Mouse (Mus musculus): ENCODE results near the gene Atp5f1.
"Not testable (repeated sequence)": the region's sequence is repeated elsewhere in the genome, so short reads cannot be mapped to it uniquely, and the experiment has no call there.

Atp5f1 gene

DNA sequence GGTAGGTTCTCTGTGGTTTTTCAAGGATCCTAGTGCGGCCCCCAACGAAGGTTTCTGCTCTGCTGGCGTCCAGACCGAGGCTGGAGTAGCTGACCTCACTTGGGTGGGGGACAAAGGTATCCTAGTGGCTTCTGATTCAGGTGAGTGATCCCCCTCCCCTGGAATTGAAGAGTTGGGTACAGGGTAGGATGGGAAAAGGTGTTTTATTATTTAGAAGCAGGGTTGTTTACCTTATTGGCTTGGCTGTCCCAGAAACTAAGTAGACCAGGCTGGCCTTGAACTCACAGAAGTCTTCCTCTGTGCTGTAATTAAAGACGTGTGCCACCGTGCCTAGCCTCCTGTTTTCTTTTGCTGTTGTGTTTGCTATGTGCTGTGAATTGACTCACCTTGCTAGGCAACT lies at the start of gene Atp5f1:
Gene Atp5f1 (minus strand): TSS at position 101 of the 400 bp plus-strand sequence.
- no peak for DNase-seq (ENCODE audit: low read depth, low spot score)

DNA sequence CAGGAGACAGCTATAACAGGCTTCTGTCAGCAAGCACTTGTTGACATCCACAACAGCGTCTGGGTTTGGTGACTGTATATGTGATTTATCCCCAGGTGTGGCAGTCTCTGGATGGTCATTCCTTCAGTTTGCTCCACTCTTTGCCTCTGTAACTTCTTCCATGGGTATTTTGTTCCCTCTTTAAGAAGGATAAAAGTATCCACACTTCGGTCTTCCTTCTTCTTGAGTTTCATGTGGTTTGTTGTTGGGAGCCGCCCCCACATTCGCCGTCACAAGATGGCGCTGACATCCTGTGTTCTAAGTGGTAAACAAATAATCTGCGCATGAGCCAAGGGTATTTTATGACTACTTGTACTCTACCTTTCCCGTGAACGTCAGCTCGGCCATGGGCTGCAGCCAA lies 43.5 kb upstream of the Atp5f1 start:
- not testable (repeated sequence) for DNase-seq (ENCODE audit: low read depth, low spot score)

DNA sequence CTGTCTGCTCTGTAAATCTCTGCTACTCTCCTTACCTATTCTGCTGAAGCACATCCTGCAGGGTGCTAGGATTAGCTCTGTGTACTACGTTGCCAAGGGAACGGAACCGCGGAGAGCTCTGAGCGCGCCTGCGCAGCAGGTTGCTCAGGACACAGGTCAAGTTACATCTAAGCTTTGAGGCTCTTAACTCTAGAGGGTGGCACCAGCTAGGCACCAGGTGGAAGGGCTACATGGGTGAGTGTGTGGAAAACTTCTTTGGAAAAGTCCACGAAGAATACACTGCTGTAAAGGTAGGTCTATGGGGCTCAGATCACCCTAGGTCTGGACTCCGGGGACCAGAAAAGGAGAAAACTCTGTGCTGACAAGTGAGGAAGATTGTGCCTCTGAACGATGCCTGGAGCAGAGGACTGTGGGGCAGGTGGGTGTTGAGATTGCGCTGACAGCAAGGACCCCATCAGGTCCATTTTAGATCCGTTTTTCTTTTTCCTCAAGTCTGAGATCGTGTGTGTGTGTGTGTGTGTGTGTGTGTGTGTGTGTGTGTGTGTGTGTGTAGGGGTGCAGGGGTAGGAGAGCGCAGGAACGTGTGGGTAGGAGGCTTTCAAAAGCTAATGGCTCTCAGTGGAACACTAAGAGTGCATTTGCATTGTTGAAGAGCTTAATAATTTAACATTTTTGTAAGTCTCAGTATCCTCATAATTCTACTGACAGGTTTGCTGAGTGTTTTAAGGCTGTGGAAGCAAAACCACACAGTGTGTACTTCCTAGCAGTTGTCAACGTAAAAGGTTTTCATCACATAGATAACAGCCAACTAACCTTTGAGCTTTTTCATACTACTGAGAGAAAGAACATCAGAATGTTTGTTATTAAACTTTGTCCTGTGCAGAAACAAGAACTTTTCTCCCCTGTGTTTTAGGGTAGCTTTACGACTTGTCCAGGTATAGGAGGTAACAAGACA lies 41.8 kb upstream of the Atp5f1 start:
- peak; percentile 86 for DNase-seq (ENCODE audit: low read depth, low spot score)

DNA sequence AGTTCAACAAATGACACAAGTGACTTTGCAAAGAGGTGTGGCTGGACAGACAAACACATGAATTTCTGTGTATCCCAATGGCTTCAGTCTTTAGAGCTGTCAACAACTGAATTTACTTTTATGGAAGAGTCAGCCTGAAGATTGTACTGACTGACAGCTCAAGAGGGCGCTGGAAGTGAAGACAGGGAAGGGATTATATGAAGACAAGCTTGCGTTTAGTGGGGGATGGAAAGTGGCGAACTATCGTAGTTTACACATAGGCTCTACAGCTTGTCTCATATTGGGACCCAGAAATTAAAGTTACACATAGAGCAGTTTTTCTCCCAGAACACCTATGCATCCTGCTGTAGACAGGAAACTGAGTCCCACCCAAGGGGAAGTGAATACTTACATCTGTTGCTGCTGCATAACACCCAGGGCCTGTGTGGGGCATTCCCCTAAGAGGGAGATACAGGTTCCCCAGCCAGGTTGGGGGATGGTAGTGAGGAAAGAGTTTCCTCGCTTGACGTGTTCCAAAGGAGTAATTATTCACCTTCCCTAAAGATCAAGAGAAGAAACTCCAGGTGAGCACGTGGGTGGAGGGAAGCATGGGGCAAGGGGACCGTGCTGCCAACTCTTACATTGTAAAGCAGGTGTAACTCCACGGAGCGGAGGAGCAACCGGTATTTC lies 40.9 kb upstream of the Atp5f1 start:
- no peak for DNase-seq (ENCODE audit: low read depth, low spot score)

DNA sequence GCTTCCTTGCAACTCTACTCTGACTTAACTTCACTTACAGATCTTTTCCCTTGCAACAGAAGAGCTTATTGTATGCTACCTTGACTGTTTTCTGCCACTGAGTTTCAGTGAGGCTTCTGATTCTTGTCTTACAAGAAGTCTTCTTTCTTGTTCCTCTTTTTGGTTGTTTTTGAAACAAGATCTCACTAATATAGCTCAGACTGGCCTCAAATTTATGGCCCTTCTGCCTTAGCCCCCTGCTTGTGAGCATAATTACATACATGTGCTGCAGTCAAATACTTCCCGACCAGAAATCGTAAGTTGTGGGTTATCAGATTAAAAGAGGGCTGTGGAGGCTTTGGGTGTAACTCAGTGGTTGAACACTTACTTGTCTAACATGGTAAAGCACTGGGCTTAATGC lies 34.8 kb upstream of the Atp5f1 start:
- DNase-seq (ENCODE audit: low read depth, low spot score): no peak

DNA sequence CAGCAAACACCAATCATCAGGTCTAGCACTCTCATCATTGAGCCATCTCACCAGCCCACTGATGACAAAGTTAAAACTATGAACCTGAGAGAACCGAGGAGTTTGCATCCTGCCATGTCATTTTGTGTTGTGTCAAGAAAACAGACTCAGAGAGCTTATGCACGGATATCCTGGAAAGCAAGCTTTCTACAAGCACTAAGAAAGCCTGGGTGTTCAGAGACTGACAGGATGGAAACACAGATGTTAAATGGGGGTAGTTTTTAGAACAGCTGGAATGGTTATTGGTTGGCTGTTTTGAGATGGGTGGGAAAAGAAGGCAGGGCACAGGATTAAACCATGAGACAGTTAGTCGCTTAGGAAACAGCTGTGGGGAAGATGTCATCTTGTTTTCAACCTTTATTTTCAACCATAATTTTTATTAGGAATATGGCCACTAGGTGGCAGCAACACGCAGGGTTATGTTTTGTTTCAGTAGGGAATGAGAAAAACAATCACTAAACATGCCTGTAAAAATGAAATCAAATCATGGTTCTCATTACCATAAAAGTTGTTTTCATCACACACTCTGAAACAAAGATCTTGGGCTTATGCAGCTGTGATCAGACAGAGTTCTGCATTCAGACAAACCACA lies 31.9 kb upstream of the Atp5f1 start:
- peak; percentile 58 for DNase-seq (ENCODE audit: low read depth, low spot score)

DNA sequence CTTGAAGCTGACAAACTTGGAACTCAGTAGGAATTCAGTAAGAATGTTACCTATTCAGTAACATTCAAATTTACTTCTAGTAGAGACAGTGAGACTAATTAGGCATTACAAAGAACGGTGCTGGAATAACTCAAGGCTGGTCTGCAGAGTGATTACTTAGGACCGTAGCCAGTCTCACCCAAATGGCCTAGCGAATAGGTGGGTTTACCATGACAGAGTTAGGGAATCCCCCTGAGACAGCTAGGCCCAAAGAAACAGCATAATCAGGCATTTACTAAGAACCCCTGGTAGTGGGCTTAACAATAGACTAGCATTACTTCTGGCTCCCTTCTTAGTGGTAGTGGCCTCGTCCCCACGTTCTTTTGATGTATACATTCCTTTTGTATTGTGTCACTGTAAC lies 29.7 kb upstream of the Atp5f1 start:
- DNase-seq (ENCODE audit: low read depth, low spot score): not testable (repeated sequence)

DNA sequence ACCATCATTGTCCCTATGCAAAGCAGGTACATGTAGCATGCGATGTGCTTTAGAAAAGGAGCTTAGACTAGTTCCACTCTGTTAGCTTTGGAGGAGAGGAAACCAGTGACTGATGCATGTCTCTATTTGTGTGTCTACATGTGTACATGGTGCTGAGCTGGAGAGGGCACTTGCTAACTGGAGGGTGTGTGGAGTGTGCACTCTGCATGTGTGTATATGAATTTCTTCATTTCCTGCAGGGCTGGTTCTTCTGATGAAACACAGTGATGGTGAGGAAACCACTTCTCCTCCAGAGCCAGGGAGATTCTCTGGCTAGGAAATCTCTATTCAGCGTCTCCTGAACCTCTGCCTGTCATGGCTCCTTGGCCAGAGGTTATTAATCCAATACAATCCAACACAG lies 14.3 kb upstream of the Atp5f1 start:
- no peak for DNase-seq (ENCODE audit: low read depth, low spot score)

DNA sequence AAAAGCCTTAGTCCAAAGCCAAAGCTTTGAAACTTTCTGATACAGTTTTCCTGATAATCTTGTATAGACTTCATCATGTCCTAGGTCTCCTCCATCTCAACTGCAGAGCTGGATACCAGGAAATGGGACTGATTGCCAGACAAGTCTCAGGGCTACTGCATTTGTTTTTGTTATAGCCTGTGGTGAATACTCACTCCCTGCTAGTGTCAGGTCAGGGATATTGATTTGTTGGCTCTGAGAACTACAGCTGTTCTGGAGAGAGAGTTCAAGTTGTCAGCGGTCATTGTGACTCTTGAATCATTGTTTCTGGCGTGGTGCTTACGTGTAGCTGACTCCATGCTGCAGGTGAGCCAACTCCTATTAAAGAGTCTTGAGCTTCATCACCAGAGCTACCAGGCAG lies 13.5 kb upstream of the Atp5f1 start, which contains the start of gene Ovgp1:
Gene Ovgp1 (plus strand): TSS at position 301 of the 400 bp plus-strand sequence.
- DNase-seq (ENCODE audit: low read depth, low spot score): no peak

DNA sequence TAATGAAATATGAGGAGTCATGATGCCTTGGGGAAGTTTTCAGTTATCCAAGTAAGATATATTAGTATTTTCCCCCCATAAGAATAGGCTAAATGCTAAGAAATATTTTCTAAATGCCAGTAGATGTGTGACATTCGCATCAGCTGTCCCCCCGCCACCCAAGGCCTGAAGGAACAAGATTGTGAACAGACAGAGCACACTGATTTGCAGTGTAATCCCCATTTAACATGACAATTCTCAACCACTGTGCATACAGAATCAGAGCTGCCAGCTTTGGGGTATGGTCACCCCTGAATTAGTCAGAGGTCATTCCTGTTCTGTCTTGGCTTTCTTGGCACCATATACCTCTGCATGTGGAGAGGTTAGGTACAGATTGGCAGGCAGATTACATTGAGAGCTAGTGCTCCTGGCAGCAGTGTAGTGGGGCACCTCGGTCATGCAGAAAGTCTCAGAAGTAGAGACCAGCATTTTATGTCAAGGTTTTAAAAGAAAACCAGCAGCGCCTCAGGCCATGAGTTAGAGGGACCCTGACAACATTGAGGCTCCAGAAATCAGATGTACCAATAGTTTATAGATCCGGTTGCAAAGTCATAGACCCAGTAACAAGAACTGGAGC lies 12.0 kb upstream of the Atp5f1 start:
- DNase-seq (ENCODE audit: low read depth, low spot score): no peak

DNA sequence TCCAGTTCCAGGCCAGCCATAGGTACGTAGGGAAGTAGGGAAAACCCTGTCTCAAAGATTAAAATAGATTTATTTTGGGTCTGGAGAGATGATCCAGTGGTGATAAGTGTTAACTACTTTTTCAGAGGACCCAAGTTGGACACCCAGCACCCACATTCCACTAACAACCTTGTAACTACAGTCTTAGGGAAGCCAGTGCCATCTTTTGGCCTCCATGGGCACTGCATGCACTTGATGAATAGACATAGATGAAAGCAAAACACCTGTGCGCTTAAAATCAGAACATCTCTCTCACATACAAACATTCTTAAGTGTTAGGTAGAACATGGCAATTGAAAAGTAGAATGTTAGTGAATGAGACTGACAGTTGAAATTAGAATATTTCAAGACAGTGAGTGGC lies 801 bp upstream of the Atp5f1 start:
- DNase-seq (ENCODE audit: low read depth, low spot score): peak; percentile 16

DNA sequence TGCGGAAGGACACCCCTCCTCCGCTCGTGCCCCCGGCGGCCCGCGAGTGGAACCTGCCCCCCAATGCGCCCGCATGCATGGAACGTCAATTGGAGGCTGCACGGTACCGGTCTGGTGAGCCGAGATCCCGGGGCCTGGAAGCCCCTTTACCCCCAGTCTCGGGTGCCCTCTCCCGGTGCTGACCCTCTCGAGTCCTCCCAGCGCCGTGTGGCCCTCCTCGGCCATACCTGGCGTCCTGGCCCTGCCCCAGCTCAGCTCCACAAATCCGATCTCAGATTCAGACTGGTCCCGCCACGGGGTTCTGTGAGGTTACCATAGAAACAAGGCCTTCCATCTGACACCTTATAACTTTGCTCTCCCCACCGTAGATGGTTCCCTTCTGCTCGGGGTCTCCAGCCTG lies 314 bp downstream of the Atp5f1 start:
- DNase-seq (ENCODE audit: low read depth, low spot score): peak; percentile 49

DNA sequence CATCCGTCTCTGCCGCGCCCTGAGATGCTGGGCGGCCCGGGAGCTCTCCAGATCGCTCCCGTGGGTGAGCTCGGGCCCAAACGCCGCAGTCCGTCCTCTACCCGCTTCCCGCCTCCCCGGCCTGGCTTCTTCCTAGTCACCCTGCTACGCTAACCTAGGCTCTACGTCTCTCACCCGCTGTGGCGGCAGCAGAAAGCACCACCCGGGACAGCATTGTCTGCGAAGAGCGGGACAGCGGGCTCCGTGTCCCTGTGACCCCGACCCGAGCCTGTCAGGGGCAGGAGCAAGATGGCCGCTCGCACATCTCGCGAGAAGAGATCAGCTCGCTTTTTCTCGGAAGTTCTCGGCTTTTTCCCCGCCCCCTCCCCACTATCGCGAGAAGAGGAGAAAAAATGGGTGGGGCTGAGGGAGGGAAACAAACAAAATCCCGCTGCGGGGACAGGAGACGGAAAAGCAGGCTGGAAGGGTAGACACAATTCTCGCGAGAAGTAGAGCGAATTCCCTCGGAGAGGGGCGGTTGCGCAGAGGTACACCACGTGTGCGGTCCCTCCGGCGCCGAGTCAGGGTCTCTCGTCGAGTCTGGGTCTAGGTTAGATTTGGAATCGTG lies 822 bp downstream of the Atp5f1 start, which contains the start of gene Wdr77:
Gene Wdr77 (plus strand): TSS at position 396 of the 607 bp plus-strand sequence.
- peak; percentile 99 for DNase-seq (ENCODE audit: low read depth, low spot score)

DNA sequence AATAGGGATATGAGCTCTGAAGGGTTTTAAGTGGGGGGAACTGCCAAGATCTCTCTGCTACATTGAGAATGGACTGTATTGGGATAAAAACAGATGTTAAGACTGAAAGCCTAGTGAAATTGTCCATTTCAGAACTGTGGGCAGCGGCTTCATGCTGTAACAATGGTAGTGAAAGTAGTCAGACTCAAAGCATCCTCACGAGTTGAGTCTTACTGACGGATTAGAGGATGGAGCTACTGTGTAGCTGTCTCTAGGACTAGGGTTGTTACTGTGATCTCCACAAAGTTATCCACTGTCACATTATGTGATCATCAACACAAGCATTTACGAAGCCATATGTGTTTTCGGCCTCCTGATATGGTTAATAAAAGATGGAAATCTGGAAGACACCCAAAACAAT lies 1.7 kb downstream of the Atp5f1 start:
- DNase-seq (ENCODE audit: low read depth, low spot score): no peak

DNA sequence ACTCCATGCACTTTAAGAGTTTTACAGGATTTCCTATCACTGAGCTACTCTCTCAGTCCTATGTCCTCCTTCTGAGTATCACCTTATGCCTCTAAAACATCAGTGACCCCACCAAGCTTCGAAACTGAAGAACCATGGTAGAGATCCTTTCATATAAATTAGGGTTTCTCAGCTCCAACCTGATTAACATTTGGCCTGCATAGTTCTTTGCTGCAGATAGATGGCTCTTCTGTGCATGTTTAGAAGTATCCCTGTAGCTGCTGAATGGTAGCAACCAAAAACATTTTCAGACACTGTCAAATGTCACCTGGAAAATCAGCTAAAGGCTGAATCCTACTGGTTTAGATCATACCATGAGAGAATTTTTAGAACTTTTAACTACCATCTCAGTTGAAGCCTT lies 2.7 kb downstream of the Atp5f1 start:
- DNase-seq (ENCODE audit: low read depth, low spot score): peak; percentile 17

DNA sequence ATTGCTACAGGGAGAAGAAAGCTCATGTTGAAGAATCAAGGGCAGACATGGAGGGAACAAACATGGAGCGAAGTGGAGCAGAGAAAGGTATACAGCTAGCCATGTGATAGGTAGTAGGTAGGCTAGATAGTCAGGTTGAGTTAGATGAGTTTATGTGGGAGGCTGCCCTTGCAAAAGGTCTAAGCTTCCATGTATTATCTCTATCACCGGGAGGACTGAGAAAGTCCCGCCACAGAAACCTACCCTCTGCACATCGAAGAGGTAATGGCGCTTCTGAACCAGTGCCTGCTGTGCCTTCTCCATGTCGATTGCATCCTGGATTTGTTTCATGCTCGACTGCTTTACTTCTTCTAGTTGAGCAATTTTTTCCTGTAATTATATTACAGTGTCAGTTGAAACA lies 8.6 kb downstream of the Atp5f1 start:
- no peak for DNase-seq (ENCODE audit: low read depth, low spot score)

DNA sequence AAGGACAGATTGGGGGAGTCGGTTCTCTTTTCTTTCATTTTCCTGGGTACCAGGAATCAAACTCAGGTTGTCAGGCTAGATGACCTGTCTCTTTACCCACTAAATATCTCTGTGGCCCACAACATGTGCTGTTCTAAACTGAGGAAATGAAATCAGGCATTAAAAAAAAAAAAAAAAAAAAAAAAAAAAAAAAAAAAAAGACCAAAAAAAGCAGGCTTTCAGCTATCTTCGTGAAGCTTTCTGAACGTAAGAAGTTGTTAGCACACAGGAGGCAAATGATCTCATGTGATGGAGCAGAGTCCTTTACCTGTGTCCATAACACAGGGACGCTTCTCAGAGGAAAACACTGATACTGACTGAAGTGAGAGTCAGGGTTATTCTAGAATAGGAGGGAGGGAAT lies 23.8 kb downstream of the Atp5f1 start:
- no peak for DNase-seq (ENCODE audit: low read depth, low spot score)

DNA sequence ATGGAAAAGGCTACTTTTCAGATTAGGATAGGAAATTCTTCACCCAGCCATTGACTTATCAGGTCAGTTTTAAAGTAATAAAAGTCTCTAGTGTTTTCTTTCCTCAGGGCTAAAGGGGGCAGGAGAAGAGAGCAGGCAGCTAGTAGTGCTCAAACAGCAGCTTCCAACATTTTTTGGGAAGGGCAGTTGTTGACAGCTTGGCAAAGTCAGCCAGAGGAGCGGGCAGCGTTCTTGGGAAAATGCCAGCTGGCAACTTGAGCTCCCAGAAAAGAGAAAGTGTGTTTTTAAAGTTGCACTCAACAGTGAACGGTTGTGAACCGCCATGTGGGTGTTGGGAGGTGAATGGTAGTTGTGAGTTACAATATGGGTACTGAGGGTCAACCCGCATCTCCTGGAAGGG lies 24.9 kb downstream of the Atp5f1 start:
- peak; percentile 22 for DNase-seq (ENCODE audit: low read depth, low spot score)

DNA sequence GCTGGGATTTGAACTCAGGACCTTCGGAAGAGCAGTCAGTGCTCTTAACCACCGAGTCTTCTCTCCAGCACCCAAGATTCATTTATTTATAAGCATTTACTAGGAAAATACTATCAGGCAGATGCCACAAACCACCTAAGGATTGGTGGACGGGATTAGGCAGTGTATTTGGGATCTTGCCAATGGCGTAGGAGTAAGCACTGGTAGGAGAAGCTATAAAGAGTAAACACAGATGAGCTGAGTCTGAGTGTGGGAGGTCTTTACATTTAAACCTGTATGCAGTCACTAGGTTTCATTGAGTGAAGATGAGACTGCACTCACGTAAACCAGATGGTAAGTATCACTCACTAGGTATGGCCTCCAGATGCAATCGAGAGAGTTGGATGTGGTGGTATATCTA lies 26.0 kb downstream of the Atp5f1 start:
- peak; percentile 59 for DNase-seq (ENCODE audit: low read depth, low spot score)

DNA sequence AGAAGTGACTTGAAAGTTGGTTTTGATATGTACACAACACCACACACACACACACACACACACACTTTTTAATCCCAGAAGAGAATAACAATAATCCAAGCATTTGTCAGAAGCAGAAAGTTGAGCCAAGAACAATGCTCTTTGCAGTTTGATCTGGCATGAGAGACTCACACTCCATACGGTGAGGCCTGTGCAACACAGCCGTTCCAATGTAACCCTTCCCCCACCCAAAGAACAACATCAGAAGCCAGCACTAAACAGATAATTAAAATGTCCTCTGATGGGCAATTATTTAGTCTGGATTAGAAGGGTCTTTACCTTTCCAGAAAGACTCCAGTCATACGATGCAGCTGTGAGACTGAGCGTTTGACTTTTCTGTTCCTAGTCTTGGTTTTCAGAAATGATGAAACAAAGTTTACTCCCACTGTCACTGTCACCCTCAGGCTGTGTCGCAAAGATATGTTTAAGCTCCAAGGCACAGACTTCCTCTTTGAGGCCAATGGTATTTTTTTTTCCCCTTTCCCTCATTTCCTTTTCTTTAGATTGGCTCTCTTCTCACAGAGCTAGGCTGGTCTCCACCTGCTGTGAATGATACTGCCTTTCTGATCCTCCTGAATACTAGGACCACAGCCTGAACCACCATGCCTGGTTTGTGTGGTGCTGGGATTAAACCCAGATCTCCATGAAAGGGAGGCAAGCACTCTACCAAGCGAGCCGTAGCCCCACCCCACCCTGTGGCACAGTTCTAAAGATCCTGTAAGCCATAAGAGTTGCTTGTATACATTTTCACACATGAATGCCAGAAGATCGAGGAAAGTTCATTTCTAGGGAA lies 27.4 kb downstream of the Atp5f1 start, which contains the start of gene I830077J02Rik:
Gene I830077J02Rik (minus strand): TSS at position 425 of the 832 bp plus-strand sequence.
- no peak for DNase-seq (ENCODE audit: low read depth, low spot score)

Measured in brain, adult 2 months (tissue).